Mouse (Mus musculus) stomach, postnatal 0 days (tissue): Measurements from ENCODE around the gene Grtp1. TPM values are rescaled to one million over a fixed set of nuclear protein-coding genes. Genes with fewer than 3 reads are reported as not detected.

Source experiments
- ATAC-seq: fragments of 200-750 bp; cut with Nextera tagmentation; 2 replicates; pipeline ENCODE4 v1.8.0; 2017; ENCODE audit not compliant: low FRiP score, low TSS enrichment
- DNase-seq: peaks from one replicate; pipeline ENCODE4 v3.0.0-alpha.2; 2016; ENCODE audit warnings: low spot score
- H3K27ac ChIP-seq: fragments of 300-500 bp; sonication (generic); replicated peaks from 2 replicates; pipeline ENCODE4 v1.5.1; 2014; ENCODE audit warnings: mild to moderate bottlenecking, control low read depth
- H3K27me3 ChIP-seq: fragments of 300-500 bp; sonication (generic); 2 replicates; pipeline ENCODE4 v1.6.1; 2014; ENCODE audit warnings: low read length; ENCODE audit not compliant: control insufficient read depth, insufficient read depth
- H3K36me3 ChIP-seq: fragments of 300-500 bp; sonication (generic); 2 replicates; pipeline ENCODE4 v1.6.1; 2014; ENCODE audit warnings: low read length, mixed read lengths; ENCODE audit not compliant: control insufficient read depth, insufficient read depth
- H3K4me1 ChIP-seq: fragments of 300-500 bp; sonication (generic); replicated peaks from 2 replicates; pipeline ENCODE4 v1.6.1; 2014; ENCODE audit warnings: antibody characterized with exemption; ENCODE audit not compliant: control insufficient read depth, insufficient read depth
- H3K4me2 ChIP-seq: fragments of 300-500 bp; sonication (generic); replicated peaks from 2 replicates; pipeline ENCODE4 v1.6.1; 2014; ENCODE audit warnings: low read depth, mild to moderate bottlenecking, control low read depth, moderate library complexity
- H3K4me3 ChIP-seq: fragments of 300-500 bp; sonication (generic); 2 replicates; pipeline ENCODE4 v1.5.1; 2014; ENCODE audit warnings: low read depth, low read length, control low read depth
- H3K9ac ChIP-seq: fragments of 300-500 bp; sonication (generic); 2 replicates; pipeline ENCODE4 v1.6.1; 2014; ENCODE audit warnings: mild to moderate bottlenecking, low read length, control low read depth, mixed read lengths
- H3K9me3 ChIP-seq: fragments of 300-500 bp; sonication (generic); 2 replicates; pipeline ENCODE4 v1.6.1; 2016; ENCODE audit warnings: low read length; ENCODE audit not compliant: control insufficient read depth
- CTCF ChIP-seq: IDR thresholded peaks from 2 replicates; pipeline ENCODE4 v1.5.1; 2016; ENCODE audit warnings: antibody characterized with exemption, low read depth, mild to moderate bottlenecking, moderate library complexity
- EP300 ChIP-seq: optimal IDR thresholded peaks from 2 replicates; pipeline ENCODE3; 2016; ENCODE audit warnings: antibody characterized with exemption
- WGBS: fragments of 180-500 bp; shearing (Covaris S2); extraction: QIAGEN DNeasy Blood & Tissue Kit; methylation state at CpG from one replicate; pipeline ENCODE4 v1.1.7; 2014; 5-methylcytosine and 5-hydroxymethylcytosine counted together
- polyA plus RNA-seq: library from polyadenylated mRNA; unstranded; fragments of >200 nt; fragmentation: Nextera tagmentation; extraction: Ambion mirVana; gene quantifications from 2 replicates; pipeline ENCODE4 v1.2.1, GENCODE M21; 2015

The Grtp1 gene
- polyA plus RNA-seq, 1 experiment from 2014 or later: 31.8 TPM

DNA sequence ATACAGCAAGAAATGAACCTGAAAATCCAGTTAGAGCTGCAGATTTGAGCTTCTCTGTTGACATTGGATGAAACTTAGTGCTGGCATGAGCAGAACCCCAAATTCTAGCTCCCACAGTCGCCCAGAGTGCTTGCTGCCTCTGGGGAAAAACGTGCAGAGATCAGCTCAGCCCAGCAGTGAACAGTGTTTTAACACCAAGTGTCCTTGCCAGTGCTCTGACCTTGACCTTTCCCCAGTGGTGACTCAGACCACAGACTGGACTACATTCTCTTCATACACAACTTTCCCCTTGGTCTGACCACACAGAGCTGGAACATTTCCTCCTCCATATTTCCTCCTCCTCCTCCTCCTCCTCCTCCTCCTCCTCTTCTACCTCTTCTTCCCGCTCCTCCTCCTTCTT is 1.6 kb upstream of the Grtp1 start:
- H3K4me3 ChIP-seq: peak overlapping the region; percentile 79; the same call in 1 of the 2 replicates
- no peak overlapping the region for H3K9ac ChIP-seq
- TF ChIP-seq CTCF (no peak), EP300 (no peak)
- H3K4me2 ChIP-seq: peak overlapping the region; percentile 84; the same call in 1 of the 2 replicates
- peak overlapping the region; percentile 19 for H3K27ac ChIP-seq
- H3K9me3 ChIP-seq: no peaks in the 10 kb centered on the region
- ATAC-seq (no peak), DNase-seq (peak; percentile 42)
- H3K27me3 ChIP-seq: no peaks in the 10 kb centered on the region
- 45% methylated on average over 3 of the region's 3 CpGs for WGBS
- H3K36me3 ChIP-seq: no peaks in the 10 kb centered on the region
- no peaks in the 10 kb centered on the region; the same call in 1 of the 2 replicates for H3K4me1 ChIP-seq

DNA sequence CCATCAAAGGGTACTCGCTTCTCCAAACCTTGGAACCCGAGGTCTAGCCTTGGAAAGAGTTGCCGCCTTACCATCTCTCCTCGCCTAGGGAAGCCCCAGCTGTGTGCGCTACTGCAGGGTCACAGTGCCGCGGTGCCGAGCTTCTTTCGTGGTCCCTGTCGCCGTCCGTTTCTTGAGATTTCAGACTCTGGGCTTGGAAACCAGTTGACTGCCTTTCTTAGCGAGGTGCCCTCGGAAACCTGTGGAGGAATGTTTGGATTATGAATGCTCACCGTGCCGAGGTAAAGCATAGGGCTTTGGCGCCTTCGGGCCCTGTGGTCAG is 554 bp upstream of the Grtp1 start:
- no peaks in the 10 kb centered on the region for H3K9me3 ChIP-seq
- peak; percentile 9; the same call in 1 of the 2 replicates for ATAC-seq
- H3K9ac ChIP-seq: peak overlapping the region; percentile 53
- no peaks in the 10 kb centered on the region for H3K36me3 ChIP-seq
- H3K4me1 ChIP-seq: no peaks in the 10 kb centered on the region; the same call in 1 of the 2 replicates
- H3K4me2 ChIP-seq: peak overlapping the region; percentile 84
- peak overlapping the region; percentile 84 for H3K27ac ChIP-seq
- DNase-seq: no peak
- H3K27me3 ChIP-seq: no peaks in the 10 kb centered on the region
- no peak for TF ChIP-seq CTCF
- no peak for TF ChIP-seq EP300
- under 1% methylated on average over 18 of the region's 18 CpGs for WGBS
- H3K4me3 ChIP-seq: peak overlapping the region; percentile 79

GRCm38 (mm10) chr8:13199385-13200061 is 897 bp downstream of the Grtp1 start:
- Histone ChIP-seq H3K9me3 (no peaks in the 10 kb centered on the region), H3K4me2 (peak overlapping the region; percentile 84), H3K4me3 (peak overlapping the region; percentile 79), H3K9ac (peak overlapping the region; percentile 70; the same call in 1 of the 2 replicates), H3K36me3 (no peaks in the 10 kb centered on the region), H3K4me1 (no peaks in the 10 kb centered on the region), H3K27ac (no peak overlapping the region), H3K27me3 (no peaks in the 10 kb centered on the region)
- peak; percentile 37 for DNase-seq
- 28% methylated on average over 14 of the region's 14 CpGs for WGBS
- peak; percentile 17; the same call in 1 of the 2 replicates for ATAC-seq
- no peak for TF ChIP-seq EP300
- no peak for TF ChIP-seq CTCF

DNA sequence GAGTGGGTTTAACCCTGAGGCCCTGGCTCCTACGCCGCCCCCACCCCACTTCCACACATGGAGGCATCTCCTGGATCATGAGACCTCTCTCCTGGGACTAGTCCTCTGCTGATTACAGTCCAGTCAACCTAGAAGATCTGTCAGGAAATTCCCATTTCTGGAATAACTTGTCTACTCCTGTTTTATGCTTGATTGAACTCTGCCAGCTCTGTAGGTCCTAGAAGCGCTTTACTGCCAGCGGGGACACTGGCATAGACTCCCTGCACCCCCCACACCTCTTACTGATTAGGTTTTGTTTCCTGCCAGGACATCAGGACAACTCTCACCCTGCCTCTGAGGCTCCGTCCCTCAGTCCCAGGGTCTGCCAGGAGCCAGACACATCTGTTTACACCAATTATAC is 2.9 kb downstream of the Grtp1 start:
- WGBS: 89% methylated on average over 5 of the region's 5 CpGs
- no peak for ATAC-seq
- Histone ChIP-seq H3K9ac (no peak overlapping the region), H3K9me3 (no peaks in the 10 kb centered on the region), H3K4me1 (no peaks in the 10 kb centered on the region), H3K27me3 (no peaks in the 10 kb centered on the region), H3K4me2 (no peak overlapping the region), H3K36me3 (no peaks in the 10 kb centered on the region), H3K4me3 (no peak overlapping the region), H3K27ac (no peak overlapping the region)
- DNase-seq: no peak
- TF ChIP-seq CTCF (no peak), EP300 (no peak)

DNA sequence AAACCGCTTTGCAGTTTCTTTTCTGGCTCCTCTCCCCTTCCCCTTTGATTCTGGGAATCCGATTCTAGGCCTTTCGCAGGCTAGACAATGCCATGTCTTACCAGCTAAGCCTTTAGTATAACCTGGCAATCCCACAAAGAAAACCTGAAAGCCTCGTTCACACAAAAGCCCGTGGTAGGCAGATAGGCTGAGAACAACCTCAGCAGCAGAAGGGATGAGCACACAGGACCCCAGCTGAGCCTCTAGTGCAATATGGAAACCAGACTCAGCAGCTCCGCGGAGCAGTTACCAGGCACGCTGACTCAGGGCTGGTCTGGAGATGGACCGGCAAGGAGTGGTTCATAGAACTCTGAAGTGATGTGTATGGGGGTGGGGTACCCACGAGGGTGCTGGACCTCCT is 5.6 kb downstream of the Grtp1 start:
- Histone ChIP-seq H3K4me2 (no peak overlapping the region), H3K9ac (no peak overlapping the region), H3K9me3 (no peaks in the 10 kb centered on the region), H3K36me3 (no peaks in the 10 kb centered on the region), H3K27ac (no peak overlapping the region), H3K27me3 (no peaks in the 10 kb centered on the region), H3K4me1 (no peaks in the 10 kb centered on the region), H3K4me3 (no peak overlapping the region)
- ATAC-seq: no peak
- 45% methylated on average over 10 of the region's 10 CpGs for WGBS
- no peak for DNase-seq
- TF ChIP-seq EP300 (no peak), CTCF (no peak)

- Histone ChIP-seq H3K4me3 (no peak overlapping the region), H3K27me3 (no peaks in the 10 kb centered on the region), H3K9me3 (no peaks in the 10 kb centered on the region), H3K4me1 (no peaks in the 10 kb centered on the region), H3K9ac (no peak overlapping the region), H3K4me2 (no peak overlapping the region), H3K27ac (no peak overlapping the region), H3K36me3 (no peaks in the 10 kb centered on the region)
- no peak for ATAC-seq
- TF ChIP-seq CTCF (no peak), EP300 (no peak)
- WGBS: 86% methylated on average over 8 of the region's 8 CpGs
- DNase-seq: no peak
Measured at GRCm38 (mm10) chr8:13190235-13190634, 10.2 kb downstream of the Grtp1 start.
